Mouse (Mus musculus): ENCODE measurements around the gene Olfr870.

GRCm38 (mm10) chr9:20202131-20202530 is 28.3 kb upstream of the Olfr870 start:
- TF ChIP-seq CTCF (IDR thresholded peaks at IDR 0.05; ENCODE audit: extremely low read depth, insufficient read depth, insufficient read length, insufficient replicate concordance) (no peak), POLR2A (IDR thresholded peaks at IDR 0.05; ENCODE audit: low read depth, low read length) (no peak)
